Mouse (Mus musculus) limb, embryonic 14.5 days (tissue): ENCODE data around the gene Gab2. TPM values are rescaled to one million over a fixed set of nuclear protein-coding genes. Genes with fewer than 3 reads are reported as not detected.

Experiments used
- ATAC-seq: fragments of 200-750 bp; cut with Nextera tagmentation; 2 replicates; pipeline ENCODE4 v1.8.0; 2017; ENCODE audit warnings: low read depth, moderate number of reproducible peaks, moderate TSS enrichment; ENCODE audit not compliant: low FRiP score
- DNase-seq: peaks from one replicate; pipeline ENCODE4 v3.0.0-alpha.2; 2015; ENCODE audit warnings: low spot score
- H3K27ac ChIP-seq: fragments of 300-500 bp; sonication (generic); replicated peaks from 2 replicates; pipeline ENCODE4 v1.5.1; 2014; ENCODE audit warnings: low read depth, mild to moderate bottlenecking, low read length, moderate library complexity, mixed read lengths
- H3K27me3 ChIP-seq: fragments of 300-500 bp; sonication (generic); 2 replicates; pipeline ENCODE4 v1.6.1; 2014; ENCODE audit warnings: low read length, mixed read lengths; ENCODE audit not compliant: control insufficient read depth, insufficient read depth
- H3K36me3 ChIP-seq: fragments of 300-500 bp; sonication (generic); 2 replicates; pipeline ENCODE4 v1.6.1; 2014; ENCODE audit warnings: mild to moderate bottlenecking, low read length, moderate library complexity, mixed read lengths; ENCODE audit not compliant: control insufficient read depth, insufficient read depth
- H3K4me1 ChIP-seq: fragments of 300-500 bp; sonication (generic); 2 replicates; pipeline ENCODE4 v1.6.1; 2014; ENCODE audit warnings: antibody characterized with exemption, low read length, mixed read lengths; ENCODE audit not compliant: control insufficient read depth, insufficient read depth
- H3K4me2 ChIP-seq: fragments of 300-500 bp; sonication (generic); replicated peaks from 2 replicates; pipeline ENCODE4 v1.6.1; 2014; ENCODE audit warnings: low read depth, mild to moderate bottlenecking, low read length, moderate library complexity; ENCODE audit not compliant: severe bottlenecking
- H3K4me3 ChIP-seq: fragments of 300-500 bp; sonication (generic); replicated peaks from 2 replicates; pipeline ENCODE4 v1.5.1; 2014; ENCODE audit warnings: low read length
- H3K9ac ChIP-seq: fragments of 300-500 bp; sonication (generic); 2 replicates; pipeline ENCODE4 v1.6.1; 2014; ENCODE audit warnings: mild to moderate bottlenecking, low read depth, low read length, moderate library complexity; ENCODE audit not compliant: severe bottlenecking
- H3K9me3 ChIP-seq: fragments of 300-500 bp; sonication (generic); 2 replicates; pipeline ENCODE4 v1.6.1; 2016; ENCODE audit warnings: low read length; ENCODE audit not compliant: control insufficient read depth
- POLR2A ChIP-seq: fragments of 200-500 bp; IDR thresholded peaks from 2 replicates; pipeline ENCODE4 v1.8.0; 2012; ENCODE audit warnings: inconsistent platforms, mild to moderate bottlenecking, moderate library complexity, borderline replicate concordance; ENCODE audit not compliant: insufficient read depth, insufficient read length; ENCODE audit errors: extremely low read depth
- WGBS: fragments of 180-500 bp; shearing (Covaris S2); extraction: QIAGEN DNeasy Blood & Tissue Kit; methylation state at CpG from one replicate; pipeline ENCODE4 v1.1.7; 2014; 5-methylcytosine and 5-hydroxymethylcytosine counted together
- polyA plus RNA-seq, 2 experiments: library from polyadenylated mRNA; depleted of rRNA in 1 of 2; stranded (reverse) in 1 of 2; unstranded in 1 of 2; fragments of >200 nt; fragmentation: Nextera tagmentation in 1 of 2; extraction: Ambion mirVana in 1 of 2; gene quantifications; 2 replicates each; pipeline versions ENCODE4 v1.2.1 to v1.2.3; 2012 to 2014

The Gab2 gene
- polyA plus RNA-seq, 2 experiments, result 5.1 to 7.7 TPM

- no peaks in the 10 kb centered on the region for H3K4me1 ChIP-seq
- 84% methylated on average over 3 of the region's 3 CpGs for WGBS
- no peak overlapping the region for H3K4me2 ChIP-seq
- no peak for ATAC-seq
- no peak for DNase-seq
- no peak overlapping the region for H3K9ac ChIP-seq
- no peak overlapping the region for H3K27ac ChIP-seq
- no peaks in the 10 kb centered on the region for H3K9me3 ChIP-seq
- H3K27me3 ChIP-seq, result no peaks in the 10 kb centered on the region
- peaks cover 42% of the 10 kb centered on the region for H3K36me3 ChIP-seq
- TF ChIP-seq POLR2A, result no peak
- H3K4me3 ChIP-seq, result no peak overlapping the region
Observed at GRCm38 (mm10) chr7:97310341-97310635, 228.9 kb downstream of the Gab2 start.

- Histone ChIP-seq H3K4me1 (no peaks in the 10 kb centered on the region), H3K9ac (no peak overlapping the region), H3K36me3 (peaks cover 40% of the 10 kb centered on the region), H3K27ac (no peak overlapping the region), H3K4me2 (no peak overlapping the region), H3K27me3 (no peaks in the 10 kb centered on the region), H3K4me3 (no peak overlapping the region), H3K9me3 (no peaks in the 10 kb centered on the region)
- 89% methylated on average over 14 of the region's 14 CpGs for WGBS
- DNase-seq (no peak), ATAC-seq (no peak)
- TF ChIP-seq POLR2A, result no peak
Observed at GRCm38 (mm10) chr7:97311620-97312019, 230.2 kb downstream of the Gab2 start.

- Histone ChIP-seq H3K4me3 (no peak overlapping the region), H3K36me3 (peaks cover 41% of the 10 kb centered on the region), H3K9ac (no peak overlapping the region), H3K27me3 (no peaks in the 10 kb centered on the region), H3K9me3 (no peaks in the 10 kb centered on the region), H3K4me2 (no peak overlapping the region), H3K4me1 (no peaks in the 10 kb centered on the region), H3K27ac (no peak overlapping the region)
- WGBS, result 91% methylated on average over 17 of the region's 17 CpGs
- ATAC-seq (no peak), DNase-seq (no peak)
- TF ChIP-seq POLR2A, result no peak
Observed at GRCm38 (mm10) chr7:97312196-97312595, 230.8 kb downstream of the Gab2 start.

- H3K9ac ChIP-seq, result no peak overlapping the region
- no peaks in the 10 kb centered on the region for H3K9me3 ChIP-seq
- WGBS, result 84% methylated on average over 6 of the region's 6 CpGs
- no peaks in the 10 kb centered on the region for H3K4me1 ChIP-seq
- peaks cover 41% of the 10 kb centered on the region for H3K36me3 ChIP-seq
- H3K27ac ChIP-seq, result no peak overlapping the region
- no peaks in the 10 kb centered on the region for H3K27me3 ChIP-seq
- ATAC-seq (no peak), DNase-seq (no peak)
- H3K4me3 ChIP-seq, result no peak overlapping the region
- no peak overlapping the region for H3K4me2 ChIP-seq
- TF ChIP-seq POLR2A, result no peak
Observed at GRCm38 (mm10) chr7:97312856-97313255, 231.5 kb downstream of the Gab2 start.

DNA sequence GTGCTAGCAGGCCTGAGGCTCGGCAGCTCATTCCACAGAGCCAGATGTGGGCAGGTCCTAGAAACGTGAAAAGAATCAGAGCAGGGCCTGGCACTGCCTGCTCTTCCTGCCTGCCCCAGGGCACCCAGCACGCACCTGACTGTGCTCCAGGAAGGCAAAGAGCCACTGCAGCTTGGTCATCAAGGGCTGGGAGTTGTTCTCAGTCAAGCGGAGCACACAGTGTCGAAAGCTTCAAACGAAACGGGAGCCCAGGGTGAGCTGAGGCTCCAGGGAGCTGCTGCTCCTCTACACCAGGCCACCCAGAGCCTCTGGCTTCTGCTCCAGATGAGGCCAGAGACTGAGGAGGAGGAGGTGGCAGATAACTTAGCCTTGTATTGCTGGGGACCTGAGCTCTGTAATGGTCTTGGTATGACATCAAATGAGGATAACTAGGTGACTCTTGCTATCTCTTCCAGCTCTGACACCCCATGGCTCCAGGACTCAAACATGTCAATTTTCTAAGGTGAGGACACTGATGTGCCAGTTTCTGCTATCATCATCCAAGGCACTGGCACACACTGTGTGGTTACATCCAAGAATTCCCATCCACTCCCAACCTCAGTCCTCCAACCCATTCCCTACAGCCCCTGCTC is 232.1 kb downstream of the Gab2 start:
- DNase-seq (no peak), ATAC-seq (no peak)
- no peak for TF ChIP-seq POLR2A
- H3K9ac ChIP-seq, result no peak overlapping the region
- H3K27me3 ChIP-seq, result no peaks in the 10 kb centered on the region
- H3K4me1 ChIP-seq, result no peaks in the 10 kb centered on the region
- H3K36me3 ChIP-seq, result peaks cover 37% of the 10 kb centered on the region
- no peaks in the 10 kb centered on the region for H3K9me3 ChIP-seq
- H3K4me2 ChIP-seq, result no peak overlapping the region
- WGBS, result 65% methylated on average over 7 of the region's 7 CpGs
- no peak overlapping the region for H3K4me3 ChIP-seq
- no peak overlapping the region for H3K27ac ChIP-seq

DNA sequence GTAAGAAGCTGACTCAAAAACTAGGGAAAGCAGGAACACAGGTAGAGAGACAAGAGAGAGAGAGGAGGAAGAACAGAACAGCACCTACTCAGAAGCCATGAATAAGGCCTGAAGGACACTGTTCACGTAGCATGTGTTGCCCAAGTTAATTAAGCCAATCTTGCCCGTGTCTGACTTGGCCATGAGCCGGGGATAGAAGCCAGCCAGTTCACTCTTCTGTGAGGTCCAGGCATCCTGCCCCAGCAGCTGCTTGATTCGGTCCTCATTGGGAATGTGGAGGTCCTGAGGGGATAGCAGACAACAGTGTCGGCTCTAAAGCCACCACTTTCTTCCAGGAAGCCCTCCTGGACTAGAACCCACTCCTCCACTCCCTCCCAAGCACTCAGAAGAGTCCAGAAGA is 233.3 kb downstream of the Gab2 start:
- no peak overlapping the region for H3K9ac ChIP-seq
- no peak for DNase-seq
- no peak overlapping the region for H3K4me3 ChIP-seq
- ATAC-seq, result no peak
- peaks cover 33% of the 10 kb centered on the region for H3K36me3 ChIP-seq
- WGBS, result 89% methylated on average over 5 of the region's 5 CpGs
- no peak for TF ChIP-seq POLR2A
- H3K4me2 ChIP-seq, result no peak overlapping the region
- no peaks in the 10 kb centered on the region for H3K4me1 ChIP-seq
- H3K9me3 ChIP-seq, result no peaks in the 10 kb centered on the region
- H3K27ac ChIP-seq, result no peak overlapping the region
- no peaks in the 10 kb centered on the region for H3K27me3 ChIP-seq
